Mouse (Mus musculus) testis, adult 2 months (tissue): ENCODE measurements around the gene Nrg4.

Experiments
- CTCF ChIP-seq: fragments of 200-500 bp; IDR thresholded peaks from 2 replicates; pipeline ENCODE4 v1.5.1; 2012; ENCODE audit warnings: low read depth, mild to moderate bottlenecking, inconsistent platforms, low read length, moderate library complexity; ENCODE audit not compliant: control insufficient read depth, insufficient read depth, insufficient replicate concordance
- POLR2A ChIP-seq: fragments of 200-500 bp; IDR thresholded peaks from 2 replicates; pipeline ENCODE4 v1.6.1; 2012; ENCODE audit warnings: low read depth, mild to moderate bottlenecking, inconsistent platforms, low read length, moderate library complexity; ENCODE audit not compliant: control insufficient read depth

GRCm38 (mm10) chr9:55328151-55328918 lies 1.7 kb upstream of the Nrg4 start:
- TF ChIP-seq POLR2A (no peak), CTCF (no peak)
